Mouse (Mus musculus) hindbrain, embryonic 12.5 days (tissue): Measurements from ENCODE around the gene Ick. TPM values are rescaled to one million over a fixed set of nuclear protein-coding genes. Genes with fewer than 3 reads are reported as not detected.
"Not testable (repeated sequence)": the region's sequence is repeated elsewhere in the genome, so short reads cannot be mapped to it uniquely, and the experiment has no call there.

Experiments used
- ATAC-seq: fragments of 200-750 bp; cut with Nextera tagmentation; 2 replicates; pipeline ENCODE4 v1.8.0; 2017; ENCODE audit warnings: moderate TSS enrichment; ENCODE audit not compliant: low FRiP score
- H3K27ac ChIP-seq: fragments of 300-500 bp; sonication (generic); 2 replicates; pipeline ENCODE4 v1.5.1; 2016; ENCODE audit warnings: mild to moderate bottlenecking
- H3K27me3 ChIP-seq: fragments of 300-500 bp; sonication (generic); 2 replicates; pipeline ENCODE4 v1.6.1; 2016; ENCODE audit warnings: mild to moderate bottlenecking
- H3K36me3 ChIP-seq: fragments of 300-500 bp; sonication (generic); 2 replicates; pipeline ENCODE4 v1.6.1; 2016; ENCODE audit warnings: mild to moderate bottlenecking
- H3K4me1 ChIP-seq: fragments of 300-500 bp; sonication (generic); 2 replicates; pipeline ENCODE4 v1.6.1; 2016
- H3K4me2 ChIP-seq: fragments of 300-500 bp; sonication (generic); replicated peaks from 2 replicates; pipeline ENCODE4 v1.6.1; 2016; ENCODE audit warnings: mild to moderate bottlenecking
- H3K4me3 ChIP-seq: fragments of 300-500 bp; sonication (generic); 2 replicates; pipeline ENCODE4 v1.5.1; 2016; ENCODE audit warnings: mild to moderate bottlenecking
- H3K9ac ChIP-seq: fragments of 300-500 bp; sonication (generic); 2 replicates; pipeline ENCODE4 v1.6.1; 2016; ENCODE audit warnings: mild to moderate bottlenecking, moderate library complexity
- H3K9me3 ChIP-seq: fragments of 300-500 bp; sonication (generic); replicated peaks from 2 replicates; pipeline ENCODE4 v1.6.1; 2016; ENCODE audit warnings: mild to moderate bottlenecking
- WGBS: fragments of 180-500 bp; shearing (Covaris S2); methylation state at CpG from one replicate; pipeline ENCODE4 v1.1.7; 2016; 5-methylcytosine and 5-hydroxymethylcytosine counted together
- polyA plus RNA-seq: library from polyadenylated mRNA; unstranded; fragments of >200 nt; fragmentation: Nextera tagmentation; extraction: Ambion mirVana; gene quantifications from 2 replicates; pipeline ENCODE4 v1.2.1, GENCODE M21; 2016

The Ick gene
- polyA plus RNA-seq, 1 experiment from 2014 or later = 38.1 TPM

GRCm38 (mm10) chr9:78178197-78178596 lies 69.2 kb downstream of the Ick start:
- Histone ChIP-seq H3K36me3 (no peaks in the 10 kb centered on the region), H3K9me3 (no peaks in the 10 kb centered on the region), H3K4me3 (no peak overlapping the region), H3K4me1 (0 out of 2 replicates have a peak, but pooled peaks cover 3% of the 10 kb centered on the region), H3K9ac (no peak overlapping the region), H3K4me2 (no peak overlapping the region), H3K27me3 (no peaks in the 10 kb centered on the region), H3K27ac (no peak overlapping the region)
- 82% methylated on average over 5 of the region's 5 CpGs for WGBS
- ATAC-seq = no peak

GRCm38 (mm10) chr9:78179071-78179470 lies 70.1 kb downstream of the Ick start:
- Histone ChIP-seq H3K27me3 (no peaks in the 10 kb centered on the region), H3K9ac (no peak overlapping the region), H3K4me1 (0 out of 2 replicates have a peak, but pooled peaks cover 3% of the 10 kb centered on the region), H3K4me3 (no peak overlapping the region), H3K4me2 (no peak overlapping the region), H3K36me3 (no peaks in the 10 kb centered on the region), H3K27ac (no peak overlapping the region), H3K9me3 (no peaks in the 10 kb centered on the region)
- no peak for ATAC-seq
- WGBS = 85% methylated on average over 2 of the region's 2 CpGs

- ATAC-seq, H3K4me1 ChIP-seq, H3K27me3 ChIP-seq, H3K4me3 ChIP-seq, H3K36me3 ChIP-seq, H3K9me3 ChIP-seq, H3K4me2 ChIP-seq, H3K27ac ChIP-seq, H3K9ac ChIP-seq: not testable (repeated sequence)
- WGBS = 94% methylated on average over 4 of the region's 7 CpGs
Measured at GRCm38 (mm10) chr9:78182474-78182873, 73.5 kb downstream of the Ick start, which contains the start of gene Gsta4. Gene Gsta4, plus strand, starts transcription at chr9:78182774.

- Histone ChIP-seq H3K27me3 (peaks cover 4% of the 10 kb centered on the region; the same call in 1 of the 2 replicates), H3K27ac (no peak overlapping the region), H3K4me1 (peaks cover 3% of the 10 kb centered on the region; the same call in 1 of the 2 replicates), H3K4me3 (no peak overlapping the region), H3K4me2 (no peak overlapping the region), H3K9ac (no peak overlapping the region), H3K9me3 (no peaks in the 10 kb centered on the region), H3K36me3 (no peaks in the 10 kb centered on the region)
- no peak for ATAC-seq
- 85% methylated on average over 9 of the region's 9 CpGs for WGBS
Measured at GRCm38 (mm10) chr9:78185686-78186085, 76.7 kb downstream of the Ick start.

- no peak for ATAC-seq
- peaks cover 6% of the 10 kb centered on the region; the same call in 1 of the 2 replicates for H3K27me3 ChIP-seq
- no peaks in the 10 kb centered on the region for H3K9me3 ChIP-seq
- H3K9ac ChIP-seq = no peak overlapping the region
- WGBS = 85% methylated on average over 8 of the region's 8 CpGs
- H3K4me2 ChIP-seq = no peak overlapping the region
- no peak overlapping the region for H3K27ac ChIP-seq
- H3K4me3 ChIP-seq = no peak overlapping the region
- H3K36me3 ChIP-seq = no peaks in the 10 kb centered on the region
- peaks cover 19% of the 10 kb centered on the region for H3K4me1 ChIP-seq
Measured at GRCm38 (mm10) chr9:78188910-78189309, 79.9 kb downstream of the Ick start.

- Histone ChIP-seq H3K4me3 (peak overlapping the region; percentile 33), H3K27me3 (peaks cover 6% of the 10 kb centered on the region; the same call in 1 of the 2 replicates), H3K36me3 (no peaks in the 10 kb centered on the region), H3K4me1 (peaks cover 19% of the 10 kb centered on the region), H3K4me2 (peak overlapping the region; percentile 55), H3K9ac (0 out of 2 replicates have a peak overlapping the region, but pooled peaks have one; percentile 8), H3K9me3 (no peaks in the 10 kb centered on the region), H3K27ac (no peak overlapping the region)
- ATAC-seq = no peak
- 1% methylated on average over 19 of the region's 19 CpGs for WGBS
Measured at GRCm38 (mm10) chr9:78190651-78191634, 82.0 kb downstream of the Ick start.

- 0 out of 2 replicates have a peak, but pooled peaks have one; percentile 26 for ATAC-seq
- H3K9ac ChIP-seq = no peak overlapping the region
- H3K27me3 ChIP-seq = peaks cover 6% of the 10 kb centered on the region; the same call in 1 of the 2 replicates
Measured at GRCm38 (mm10) chr9:78191736-78192135, 82.7 kb downstream of the Ick start.

GRCm38 (mm10) chr9:78193902-78194597 lies 85.1 kb downstream of the Ick start:
- ATAC-seq = peak; percentile 47; the same call in 1 of the 2 replicates
- Histone ChIP-seq H3K4me2 (no peak overlapping the region), H3K9ac (no peak overlapping the region), H3K27me3 (peaks cover 6% of the 10 kb centered on the region; the same call in 1 of the 2 replicates), H3K27ac (no peak overlapping the region), H3K4me3 (no peak overlapping the region), H3K9me3 (no peaks in the 10 kb centered on the region), H3K4me1 (peaks cover 19% of the 10 kb centered on the region), H3K36me3 (no peaks in the 10 kb centered on the region)
- 57% methylated on average over 9 of the region's 9 CpGs for WGBS

More at GRCm38 (mm10) chr9:78191736-78192135, 82.7 kb downstream of the Ick start:
- peak overlapping the region; percentile 55 for H3K4me2 ChIP-seq
- H3K27ac ChIP-seq = no peak overlapping the region
- 1% methylated on average over 18 of the region's 18 CpGs for WGBS
- H3K4me1 ChIP-seq = peaks cover 19% of the 10 kb centered on the region
- H3K4me3 ChIP-seq = peak overlapping the region; percentile 33
- no peaks in the 10 kb centered on the region for H3K9me3 ChIP-seq
- no peaks in the 10 kb centered on the region for H3K36me3 ChIP-seq

- H3K4me3 ChIP-seq = no peak overlapping the region
Measured at GRCm38 (mm10) chr9:78195034-78195433, 86.0 kb downstream of the Ick start.

GRCm38 (mm10) chr9:78197801-78198200 lies 88.8 kb downstream of the Ick start:
- Histone ChIP-seq H3K27ac (no peak overlapping the region), H3K27me3 (no peaks in the 10 kb centered on the region), H3K36me3 (no peaks in the 10 kb centered on the region), H3K9me3 (no peaks in the 10 kb centered on the region), H3K4me3 (no peak overlapping the region), H3K4me1 (no peaks in the 10 kb centered on the region), H3K4me2 (no peak overlapping the region), H3K9ac (no peak overlapping the region)
- 95% methylated on average over 9 of the region's 9 CpGs for WGBS
- ATAC-seq = no peak

More at GRCm38 (mm10) chr9:78195034-78195433, 86.0 kb downstream of the Ick start:
- Histone ChIP-seq H3K27ac (no peak overlapping the region), H3K4me1 (peaks cover 19% of the 10 kb centered on the region), H3K27me3 (peaks cover 6% of the 10 kb centered on the region; the same call in 1 of the 2 replicates), H3K4me2 (no peak overlapping the region), H3K9me3 (no peaks in the 10 kb centered on the region), H3K9ac (no peak overlapping the region), H3K36me3 (no peaks in the 10 kb centered on the region)
- WGBS = 88% methylated on average over 11 of the region's 11 CpGs
- ATAC-seq = no peak

- WGBS = 90% methylated on average over 6 of the region's 6 CpGs
- ATAC-seq = no peak
Measured at GRCm38 (mm10) chr9:78204194-78204593, 95.2 kb downstream of the Ick start.

GRCm38 (mm10) chr9:78208956-78209355 lies 100.0 kb downstream of the Ick start:
- no peaks in the 10 kb centered on the region for H3K4me1 ChIP-seq
- H3K27ac ChIP-seq = no peak overlapping the region
- no peak overlapping the region for H3K4me2 ChIP-seq
- WGBS = 75% methylated on average over 4 of the region's 4 CpGs
- H3K9me3 ChIP-seq = no peaks in the 10 kb centered on the region
- no peak for ATAC-seq
- H3K4me3 ChIP-seq = no peak overlapping the region
- H3K36me3 ChIP-seq = no peaks in the 10 kb centered on the region
- no peaks in the 10 kb centered on the region for H3K27me3 ChIP-seq
- H3K9ac ChIP-seq = no peak overlapping the region

More at GRCm38 (mm10) chr9:78204194-78204593, 95.2 kb downstream of the Ick start:
- Histone ChIP-seq H3K4me2 (no peak overlapping the region), H3K4me3 (no peak overlapping the region), H3K4me1 (no peaks in the 10 kb centered on the region), H3K9ac (no peak overlapping the region), H3K27me3 (no peaks in the 10 kb centered on the region), H3K27ac (no peak overlapping the region), H3K9me3 (no peaks in the 10 kb centered on the region), H3K36me3 (no peaks in the 10 kb centered on the region)
